Mouse (Mus musculus): Measurements from ENCODE around the gene Aqp2. TPM values are rescaled to one million over a fixed set of nuclear protein-coding genes. Genes with fewer than 3 reads are reported as not detected.

Gene Aqp2
- polyA plus RNA-seq (2015; fragmentation: Nextera tagmentation; extraction: Ambion mirVana): not detected in 2 replicates

GRCm38 (mm10) chr15:99578802-99579485, at the start of gene Aqp2:
Gene Aqp2 (plus strand): TSS chr15:99579055.
- Histone ChIP-seq H3K4me1 (ENCODE audit: control insufficient read depth, low read depth, low read length) (no peaks in the 10 kb centered on the region; the same call in none of the 2 replicates), H3K27me3 (ENCODE audit: control insufficient read depth, insufficient read depth, low read depth, low read length) (peaks cover 32% of the 10 kb centered on the region), H3K9ac (ENCODE audit: low read depth, low read length) (no peak within 1 kb of the TSS), H3K9me3 (replicated peaks; ENCODE audit: control insufficient read depth, low read length) (no peaks in the 10 kb centered on the region), H3K27ac (ENCODE audit: low read length) (no peak within 1 kb of the TSS), H3K4me3 (ENCODE audit: low read depth, low read length) (no peak within 1 kb of the TSS), H3K4me2 (ENCODE audit: low read depth, low read length) (no peak within 1 kb of the TSS), H3K36me3 (ENCODE audit: control insufficient read depth, insufficient read depth) (no peaks in the 10 kb centered on the region)
- 67% methylated on average over 26 of the region's 26 CpGs for WGBS (ENCODE audit: insufficient replicate concordance)
- no peak for ATAC-seq (ENCODE audit: low read depth)

DNA sequence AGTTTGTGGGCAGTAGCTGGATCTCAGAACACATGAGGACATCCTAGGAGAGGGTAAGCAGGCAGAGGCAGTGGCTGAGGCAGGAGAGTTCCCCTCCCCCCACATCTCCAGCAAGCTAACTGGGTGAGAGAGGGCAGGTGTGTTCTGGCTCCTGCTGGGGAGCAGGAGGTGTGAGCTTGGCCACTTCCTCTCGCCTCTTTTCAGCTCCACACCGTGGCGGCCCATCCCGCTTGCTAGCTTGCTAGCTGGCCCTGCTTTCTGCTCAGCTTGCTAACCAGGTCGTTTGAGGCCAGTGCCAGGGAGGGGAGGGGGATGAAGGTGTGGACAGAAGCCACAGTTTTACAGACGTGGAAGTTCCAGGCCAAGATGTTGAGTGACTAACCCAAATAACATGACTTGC, 47.7 kb upstream of the Aqp2 start:
- H3K9ac ChIP-seq (ENCODE audit: low read depth, low read length): no peak overlapping the region
- ATAC-seq (ENCODE audit: low read depth): no peak
- H3K27me3 ChIP-seq (ENCODE audit: control insufficient read depth, insufficient read depth, low read depth, low read length): peaks cover 6% of the 10 kb centered on the region; the same call in 1 of the 2 replicates
- WGBS (ENCODE audit: insufficient replicate concordance): 21% methylated on average over 6 of the region's 6 CpGs
- H3K36me3 ChIP-seq (ENCODE audit: control insufficient read depth, insufficient read depth): no peaks in the 10 kb centered on the region
- H3K4me3 ChIP-seq (ENCODE audit: low read depth, low read length): no peak overlapping the region
- no peak overlapping the region for H3K4me2 ChIP-seq (ENCODE audit: low read depth, low read length)
- no peak overlapping the region for H3K27ac ChIP-seq (ENCODE audit: low read length)
- no peaks in the 10 kb centered on the region for H3K9me3 ChIP-seq (replicated peaks; ENCODE audit: control insufficient read depth, low read length)
- H3K4me1 ChIP-seq (ENCODE audit: control insufficient read depth, low read depth, low read length): no peaks in the 10 kb centered on the region

GRCm38 (mm10) chr15:99532023-99532422, 46.8 kb upstream of the Aqp2 start:
- Histone ChIP-seq H3K9me3 (replicated peaks; ENCODE audit: control insufficient read depth, low read length) (no peaks in the 10 kb centered on the region), H3K27me3 (ENCODE audit: control insufficient read depth, insufficient read depth, low read depth, low read length) (peaks cover 6% of the 10 kb centered on the region; the same call in 1 of the 2 replicates), H3K27ac (ENCODE audit: low read length) (no peak overlapping the region), H3K4me3 (ENCODE audit: low read depth, low read length) (no peak overlapping the region), H3K4me2 (ENCODE audit: low read depth, low read length) (no peak overlapping the region), H3K9ac (ENCODE audit: low read depth, low read length) (no peak overlapping the region), H3K36me3 (ENCODE audit: control insufficient read depth, insufficient read depth) (no peaks in the 10 kb centered on the region), H3K4me1 (ENCODE audit: control insufficient read depth, low read depth, low read length) (no peaks in the 10 kb centered on the region)
- WGBS (ENCODE audit: insufficient replicate concordance): 53% methylated on average over 3 of the region's 3 CpGs
- no peak for ATAC-seq (ENCODE audit: low read depth)

DNA sequence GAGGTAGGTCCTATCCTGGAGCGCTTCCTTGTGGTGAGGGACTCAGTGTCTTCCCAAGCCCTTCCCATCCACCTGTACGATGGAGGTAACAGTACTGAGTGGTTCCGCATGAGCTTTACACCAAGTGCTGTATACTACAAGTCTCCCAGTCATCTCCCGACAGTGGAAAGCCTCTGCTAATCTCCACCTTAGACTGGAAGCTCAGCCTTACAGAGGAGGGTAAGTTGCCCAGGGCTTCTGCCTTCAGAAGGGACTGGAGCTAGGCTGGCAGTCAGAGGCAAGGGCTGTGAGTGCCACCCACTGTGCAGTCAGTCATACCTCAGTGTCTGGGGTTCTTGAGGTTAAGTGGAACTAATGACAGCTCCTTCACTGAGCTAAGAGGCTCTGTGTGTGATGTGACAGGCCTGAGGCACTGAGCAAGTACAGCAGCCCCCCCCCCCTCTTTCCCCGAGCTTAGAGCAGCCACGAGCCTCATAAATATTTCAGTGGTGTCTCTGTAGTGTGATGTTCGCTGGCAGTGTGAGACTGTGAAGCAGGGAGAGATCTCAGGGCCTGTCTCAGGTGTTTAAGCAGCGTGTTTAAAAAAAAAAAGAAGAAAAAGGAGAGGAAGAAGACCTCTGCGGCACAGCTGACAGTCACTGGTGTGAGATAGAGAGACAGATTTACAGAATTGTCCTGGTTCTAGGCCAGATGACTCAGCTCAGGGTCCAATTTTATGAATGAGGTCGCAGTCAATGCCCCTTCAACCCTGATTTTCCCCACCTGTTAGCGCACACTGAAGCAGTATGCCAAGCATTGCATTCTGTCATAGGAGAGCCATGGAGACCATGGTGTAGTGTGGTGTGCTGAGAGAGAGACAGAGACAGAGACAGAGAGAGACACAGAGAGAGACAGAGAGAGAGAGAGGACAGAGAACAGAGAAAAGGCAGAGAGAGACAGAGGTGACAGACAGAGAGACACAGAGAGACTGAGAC, 41.7 kb upstream of the Aqp2 start:
- H3K27ac ChIP-seq (ENCODE audit: low read length): no peak overlapping the region
- H3K27me3 ChIP-seq (ENCODE audit: control insufficient read depth, insufficient read depth, low read depth, low read length): no peaks in the 10 kb centered on the region
- H3K4me3 ChIP-seq (ENCODE audit: low read depth, low read length): no peak overlapping the region
- no peak for ATAC-seq (ENCODE audit: low read depth)
- no peak overlapping the region for H3K9ac ChIP-seq (ENCODE audit: low read depth, low read length)
- H3K4me1 ChIP-seq (ENCODE audit: control insufficient read depth, low read depth, low read length): no peaks in the 10 kb centered on the region
- H3K4me2 ChIP-seq (ENCODE audit: low read depth, low read length): no peak overlapping the region
- no peaks in the 10 kb centered on the region for H3K9me3 ChIP-seq (replicated peaks; ENCODE audit: control insufficient read depth, low read length)
- 50% methylated on average over 11 of the region's 11 CpGs for WGBS (ENCODE audit: insufficient replicate concordance)
- H3K36me3 ChIP-seq (ENCODE audit: control insufficient read depth, insufficient read depth): no peaks in the 10 kb centered on the region

DNA sequence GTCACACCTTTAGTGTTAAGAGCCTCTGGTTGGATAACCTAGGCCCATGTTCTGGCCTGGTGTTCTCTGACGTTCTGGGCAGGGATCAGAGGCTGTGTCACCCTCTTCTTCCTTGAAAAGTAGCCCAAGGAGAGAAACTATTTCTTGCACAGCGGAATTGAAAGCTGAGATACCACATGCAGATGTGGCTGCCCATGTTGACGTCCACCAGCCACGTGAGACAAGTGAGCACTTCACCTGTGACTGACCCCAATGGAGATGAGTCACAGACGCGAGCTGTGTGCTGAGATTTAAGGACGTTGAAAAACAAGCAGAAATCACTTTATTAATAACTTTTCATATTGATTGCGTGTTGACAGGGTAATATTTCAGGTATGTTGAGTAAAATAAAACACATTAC, 39.0 kb upstream of the Aqp2 start:
- Histone ChIP-seq H3K9ac (ENCODE audit: low read depth, low read length) (no peak overlapping the region), H3K36me3 (ENCODE audit: control insufficient read depth, insufficient read depth) (no peaks in the 10 kb centered on the region), H3K27me3 (ENCODE audit: control insufficient read depth, insufficient read depth, low read depth, low read length) (no peaks in the 10 kb centered on the region), H3K4me3 (ENCODE audit: low read depth, low read length) (no peak overlapping the region), H3K9me3 (replicated peaks; ENCODE audit: control insufficient read depth, low read length) (no peaks in the 10 kb centered on the region), H3K4me2 (ENCODE audit: low read depth, low read length) (no peak overlapping the region), H3K4me1 (ENCODE audit: control insufficient read depth, low read depth, low read length) (no peaks in the 10 kb centered on the region), H3K27ac (ENCODE audit: low read length) (no peak overlapping the region)
- 48% methylated on average over 8 of the region's 8 CpGs for WGBS (ENCODE audit: insufficient replicate concordance)
- no peak for ATAC-seq (ENCODE audit: low read depth)

DNA sequence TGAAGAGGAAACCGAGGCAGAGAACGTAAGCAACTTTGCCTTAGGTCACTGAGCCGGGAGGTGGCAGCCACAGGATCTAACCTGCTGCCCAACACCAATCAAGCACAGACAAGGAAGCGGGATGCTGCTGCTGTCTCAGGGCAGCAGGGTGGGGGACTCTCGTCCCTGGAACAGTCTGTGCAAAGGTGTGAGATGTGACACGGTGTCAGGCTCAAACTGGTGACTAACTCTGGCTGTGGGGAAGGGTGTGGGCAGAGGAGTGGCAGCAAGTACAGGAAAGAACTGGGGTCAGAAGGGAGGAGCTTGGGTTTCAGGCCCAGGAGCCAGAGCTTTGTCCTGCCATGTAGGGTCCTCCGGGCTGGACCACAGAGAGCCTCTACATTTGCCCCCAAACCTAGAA, 34.8 kb upstream of the Aqp2 start:
- Histone ChIP-seq H3K36me3 (ENCODE audit: control insufficient read depth, insufficient read depth) (no peaks in the 10 kb centered on the region), H3K27ac (ENCODE audit: low read length) (no peak overlapping the region), H3K9me3 (replicated peaks; ENCODE audit: control insufficient read depth, low read length) (no peaks in the 10 kb centered on the region), H3K27me3 (ENCODE audit: control insufficient read depth, insufficient read depth, low read depth, low read length) (no peaks in the 10 kb centered on the region), H3K4me3 (ENCODE audit: low read depth, low read length) (no peak overlapping the region), H3K4me2 (ENCODE audit: low read depth, low read length) (no peak overlapping the region), H3K4me1 (ENCODE audit: control insufficient read depth, low read depth, low read length) (no peaks in the 10 kb centered on the region), H3K9ac (ENCODE audit: low read depth, low read length) (no peak overlapping the region)
- ATAC-seq (ENCODE audit: low read depth): no peak
- 41% methylated on average over 7 of the region's 7 CpGs for WGBS (ENCODE audit: insufficient replicate concordance)

DNA sequence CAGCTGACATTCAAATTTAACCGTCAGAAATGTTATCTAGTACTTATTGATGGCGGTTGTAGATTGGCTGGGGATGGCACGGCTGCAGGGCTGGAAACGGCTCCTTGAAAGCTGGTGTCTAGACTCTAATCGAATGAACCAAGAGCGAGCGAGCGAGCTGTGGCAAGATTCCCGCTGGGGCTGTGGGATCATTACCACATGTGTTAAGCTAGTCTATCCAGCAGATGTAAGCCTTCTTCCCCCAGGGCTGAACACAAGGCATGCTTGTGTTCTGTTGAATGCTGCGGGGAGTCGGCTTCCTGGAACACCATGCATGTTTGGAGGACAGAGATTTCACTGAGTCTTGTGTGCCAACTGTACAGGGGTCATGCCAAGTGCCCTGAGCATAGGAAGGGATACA, 32.3 kb upstream of the Aqp2 start:
- no peak overlapping the region for H3K27ac ChIP-seq (ENCODE audit: low read length)
- no peaks in the 10 kb centered on the region for H3K27me3 ChIP-seq (ENCODE audit: control insufficient read depth, insufficient read depth, low read depth, low read length)
- no peak overlapping the region for H3K4me3 ChIP-seq (ENCODE audit: low read depth, low read length)
- no peak overlapping the region for H3K4me2 ChIP-seq (ENCODE audit: low read depth, low read length)
- H3K9ac ChIP-seq (ENCODE audit: low read depth, low read length): no peak overlapping the region
- no peaks in the 10 kb centered on the region for H3K4me1 ChIP-seq (ENCODE audit: control insufficient read depth, low read depth, low read length)
- H3K36me3 ChIP-seq (ENCODE audit: control insufficient read depth, insufficient read depth): no peaks in the 10 kb centered on the region
- 70% methylated on average over 11 of the region's 11 CpGs for WGBS (ENCODE audit: insufficient replicate concordance)
- no peak for ATAC-seq (ENCODE audit: low read depth)
- no peaks in the 10 kb centered on the region for H3K9me3 ChIP-seq (replicated peaks; ENCODE audit: control insufficient read depth, low read length)

- H3K36me3 ChIP-seq (ENCODE audit: control insufficient read depth, insufficient read depth): no peaks in the 10 kb centered on the region
- no peaks in the 10 kb centered on the region for H3K27me3 ChIP-seq (ENCODE audit: control insufficient read depth, insufficient read depth, low read depth, low read length)
- 54% methylated on average over 6 of the region's 6 CpGs for WGBS (ENCODE audit: insufficient replicate concordance)
Observed at GRCm38 (mm10) chr15:99547732-99548131, 31.1 kb upstream of the Aqp2 start.

DNA sequence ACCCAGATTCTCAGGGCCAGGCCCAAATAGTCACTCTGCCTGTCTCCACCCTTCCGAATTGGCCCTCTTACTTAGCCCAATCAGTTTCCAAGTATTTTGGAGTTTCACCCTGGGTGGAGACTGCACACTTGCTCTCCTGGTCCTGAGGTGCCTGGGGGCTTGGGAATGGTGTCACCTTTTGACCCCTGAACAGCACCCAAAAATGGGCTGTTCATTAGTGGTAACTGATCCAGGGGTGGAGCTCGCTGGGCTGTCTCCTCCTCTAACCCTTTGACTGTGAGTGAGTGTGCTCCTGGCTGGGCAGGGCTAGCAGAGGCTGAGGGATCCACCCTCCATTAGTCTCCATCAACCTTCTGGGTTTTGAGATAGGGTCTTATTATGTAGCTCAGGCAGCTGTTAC, 29.0 kb upstream of the Aqp2 start:
- WGBS (ENCODE audit: insufficient replicate concordance): 34% methylated on average over 2 of the region's 2 CpGs
- no peak overlapping the region for H3K9ac ChIP-seq (ENCODE audit: low read depth, low read length)
- H3K4me3 ChIP-seq (ENCODE audit: low read depth, low read length): no peak overlapping the region
- no peaks in the 10 kb centered on the region for H3K4me1 ChIP-seq (ENCODE audit: control insufficient read depth, low read depth, low read length)
- no peak for ATAC-seq (ENCODE audit: low read depth)
- no peak overlapping the region for H3K4me2 ChIP-seq (ENCODE audit: low read depth, low read length)
- H3K9me3 ChIP-seq (replicated peaks; ENCODE audit: control insufficient read depth, low read length): no peaks in the 10 kb centered on the region
- no peaks in the 10 kb centered on the region for H3K27me3 ChIP-seq (ENCODE audit: control insufficient read depth, insufficient read depth, low read depth, low read length)
- no peak overlapping the region for H3K27ac ChIP-seq (ENCODE audit: low read length)
- no peaks in the 10 kb centered on the region for H3K36me3 ChIP-seq (ENCODE audit: control insufficient read depth, insufficient read depth)

More at GRCm38 (mm10) chr15:99547732-99548131, 31.1 kb upstream of the Aqp2 start:
- H3K4me1 ChIP-seq (ENCODE audit: control insufficient read depth, low read depth, low read length): no peaks in the 10 kb centered on the region
- no peak for ATAC-seq (ENCODE audit: low read depth)
- no peaks in the 10 kb centered on the region for H3K9me3 ChIP-seq (replicated peaks; ENCODE audit: control insufficient read depth, low read length)
- no peak overlapping the region for H3K4me2 ChIP-seq (ENCODE audit: low read depth, low read length)
- H3K9ac ChIP-seq (ENCODE audit: low read depth, low read length): no peak overlapping the region
- H3K4me3 ChIP-seq (ENCODE audit: low read depth, low read length): no peak overlapping the region
- no peak overlapping the region for H3K27ac ChIP-seq (ENCODE audit: low read length)

Data from liver, embryonic 16.5 days (tissue).